Mouse (Mus musculus) bone marrow, adult 2 months (tissue): ENCODE results near the gene Smoc2. TPM values are rescaled to one million over a fixed set of nuclear protein-coding genes. Genes with fewer than 3 reads are reported as not detected.

ENCODE experiments used
- H3K27ac ChIP-seq: fragments of 200-500 bp; 2 replicates; pipeline ENCODE4 v1.5.1; 2012; ENCODE audit warnings: low read depth, mild to moderate bottlenecking, control low read depth, inconsistent platforms, low read length; ENCODE audit not compliant: control insufficient read depth, poor library complexity, insufficient read depth
- H3K4me1 ChIP-seq: fragments of 200-500 bp; 2 replicates; pipeline ENCODE4 v1.6.1; 2011; ENCODE audit warnings: low read length; ENCODE audit not compliant: control insufficient read depth, insufficient read depth
- H3K4me3 ChIP-seq: fragments of 200-500 bp; replicated peaks from 2 replicates; pipeline ENCODE3; 2011; ENCODE audit warnings: mild to moderate bottlenecking, low read depth, low read length, control low read depth; ENCODE audit not compliant: control insufficient read depth
- CTCF ChIP-seq: fragments of 200-500 bp; IDR thresholded peaks from 2 replicates; pipeline ENCODE4 v1.5.1; 2011; ENCODE audit warnings: low read length, control low read depth; ENCODE audit not compliant: control insufficient read depth, insufficient read depth
- POLR2A ChIP-seq: fragments of 200-500 bp; IDR thresholded peaks from 2 replicates; pipeline ENCODE4 v1.6.1; 2011; ENCODE audit warnings: low read depth, mild to moderate bottlenecking, control low read depth, low read length, borderline replicate concordance; ENCODE audit not compliant: control insufficient read depth
- WGBS: fragments of 180-500 bp; shearing (Covaris S2); methylation state at CpG from one replicate; pipeline ENCODE4 v1.1.7; 2018; 5-methylcytosine and 5-hydroxymethylcytosine counted together
- polyA plus RNA-seq: library from polyadenylated mRNA; stranded (reverse); fragments of >200 nt; gene quantifications from 2 replicates; pipeline ENCODE4 v1.2.4, GENCODE M21; 2011; ENCODE audit warnings: low replicate concordance; ENCODE audit not compliant: missing spikeins, insufficient read depth, insufficient read length

Gene Smoc2
- polyA plus RNA-seq, 1 experiment = 1.8 TPM

- no peak for TF ChIP-seq POLR2A
- no peak for TF ChIP-seq CTCF
- 63% methylated on average over 1 of the region's 1 CpGs for WGBS
- no peak overlapping the region for H3K27ac ChIP-seq
These were observed 35.0 kb downstream of the Smoc2 start for GRCm38 (mm10) chr17:14314308-14314707.

GRCm38 (mm10) chr17:14316536-14316935, 37.2 kb downstream of the Smoc2 start:
- Histone ChIP-seq H3K4me1 (no peaks in the 10 kb centered on the region), H3K27ac (no peak overlapping the region), H3K4me3 (no peak overlapping the region)
- 70% methylated on average over 7 of the region's 7 CpGs for WGBS
- TF ChIP-seq CTCF (no peak), POLR2A (no peak)

More at GRCm38 (mm10) chr17:14314308-14314707, 35.0 kb downstream of the Smoc2 start:
- Histone ChIP-seq H3K4me3 (no peak overlapping the region), H3K4me1 (no peaks in the 10 kb centered on the region)

- Histone ChIP-seq H3K4me1 (no peaks in the 10 kb centered on the region), H3K27ac (no peak overlapping the region), H3K4me3 (no peak overlapping the region)
- WGBS = 51% methylated on average over 4 of the region's 4 CpGs
- no peak for TF ChIP-seq POLR2A
- TF ChIP-seq CTCF = no peak
These were observed 38.1 kb downstream of the Smoc2 start for GRCm38 (mm10) chr17:14317439-14317838.

- 76% methylated on average over 7 of the region's 7 CpGs for WGBS
- TF ChIP-seq CTCF (no peak), POLR2A (no peak)
- Histone ChIP-seq H3K27ac (no peak overlapping the region), H3K4me3 (no peak overlapping the region), H3K4me1 (no peaks in the 10 kb centered on the region)
These were observed 46.9 kb downstream of the Smoc2 start for GRCm38 (mm10) chr17:14326156-14326555.

GRCm38 (mm10) chr17:14328037-14328436, 48.7 kb downstream of the Smoc2 start:
- no peak for TF ChIP-seq CTCF
- no peak for TF ChIP-seq POLR2A
- WGBS = 41% methylated on average over 9 of the region's 9 CpGs
- Histone ChIP-seq H3K4me3 (no peak overlapping the region), H3K4me1 (no peaks in the 10 kb centered on the region), H3K27ac (no peak overlapping the region)

- H3K4me1 ChIP-seq = no peaks in the 10 kb centered on the region; the same call in 1 of the 2 replicates
- TF ChIP-seq POLR2A = no peak
- TF ChIP-seq CTCF = no peak
- 76% methylated on average over 7 of the region's 7 CpGs for WGBS
- no peak overlapping the region for H3K27ac ChIP-seq
- H3K4me3 ChIP-seq = no peak overlapping the region
These were observed 51.2 kb downstream of the Smoc2 start for GRCm38 (mm10) chr17:14330498-14330897.

GRCm38 (mm10) chr17:14339932-14340557, 60.7 kb downstream of the Smoc2 start:
- Histone ChIP-seq H3K4me1 (no peaks in the 10 kb centered on the region), H3K27ac (no peak overlapping the region), H3K4me3 (no peak overlapping the region)
- TF ChIP-seq CTCF (no peak), POLR2A (no peak)
- WGBS = 35% methylated on average over 5 of the region's 5 CpGs

- 66% methylated on average over 2 of the region's 2 CpGs for WGBS
- no peak overlapping the region for H3K27ac ChIP-seq
- TF ChIP-seq POLR2A (no peak), CTCF (no peak)
- H3K4me3 ChIP-seq = no peak overlapping the region
- no peaks in the 10 kb centered on the region for H3K4me1 ChIP-seq
These were observed 61.4 kb downstream of the Smoc2 start for GRCm38 (mm10) chr17:14340736-14341135.

- H3K4me3 ChIP-seq = no peak overlapping the region
- WGBS = 62% methylated on average over 8 of the region's 8 CpGs
- TF ChIP-seq POLR2A = no peak
- no peak overlapping the region for H3K27ac ChIP-seq
- H3K4me1 ChIP-seq = no peaks in the 10 kb centered on the region
These were observed 63.2 kb downstream of the Smoc2 start for GRCm38 (mm10) chr17:14342511-14342910.
